Mouse (Mus musculus): ENCODE measurements at regions not wholly inside any gene's neighbourhood (a gene's known extent, or its start where the extent isn't known, plus 50 kb on each side); places are given as distances from the start of the nearest gene placed in this dataset.

- Histone ChIP-seq H3K4me3 (no peak overlapping the region), H3K27ac (no peak overlapping the region), H3K27me3 (ENCODE audit: insufficient read depth, poor library complexity, severe bottlenecking) (peaks cover 81% of the 10 kb centered on the region), H3K36me3 (no peaks in the 10 kb centered on the region), H3K4me1 (peaks cover 10% of the 10 kb centered on the region), H3K9me3 (no peaks in the 10 kb centered on the region)
- 84% methylated on average over 4 of the region's 4 CpGs for WGBS
- no peak for DNase-seq (ENCODE audit: low spot score)
Measured at GRCm38 (mm10) chr9:61286561-61286960, 85.6 kb upstream of the Tle3 start.

GRCm38 (mm10) chr9:61289117-61289516 lies 83.0 kb upstream of the Tle3 start:
- H3K27me3 ChIP-seq (ENCODE audit: insufficient read depth, poor library complexity, severe bottlenecking) = peaks cover 81% of the 10 kb centered on the region
- WGBS = 46% methylated on average over 12 of the region's 12 CpGs
- no peak overlapping the region for H3K27ac ChIP-seq

DNA sequence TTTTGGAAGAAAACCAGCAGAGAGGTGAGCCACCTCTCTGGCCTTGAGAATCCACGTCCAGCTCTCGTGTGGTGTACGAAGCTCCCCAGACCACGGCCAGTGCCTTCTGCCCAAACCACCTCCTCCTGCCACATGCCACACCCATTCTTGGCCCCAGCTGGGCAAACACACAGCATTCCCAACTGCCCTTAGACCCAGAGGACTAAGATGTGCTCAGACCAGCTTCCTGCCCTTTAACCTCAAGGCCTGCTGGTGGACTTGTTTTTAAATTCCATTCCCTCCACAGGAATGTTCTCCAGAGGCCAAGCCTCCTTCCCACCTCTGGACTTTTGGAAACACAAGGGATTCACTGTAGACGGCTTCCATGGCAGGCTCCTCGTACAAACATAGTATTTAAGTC lies 82.5 kb upstream of the Tle3 start:
- Histone ChIP-seq H3K36me3 (no peaks in the 10 kb centered on the region), H3K27ac (no peak overlapping the region), H3K9me3 (no peaks in the 10 kb centered on the region), H3K4me3 (no peak overlapping the region), H3K4me1 (peaks cover 18% of the 10 kb centered on the region), H3K27me3 (ENCODE audit: insufficient read depth, poor library complexity, severe bottlenecking) (peaks cover 81% of the 10 kb centered on the region)
- 44% methylated on average over 6 of the region's 6 CpGs for WGBS
- DNase-seq (ENCODE audit: low spot score) = no peak

More at GRCm38 (mm10) chr9:61289117-61289516, 83.0 kb upstream of the Tle3 start:
- Histone ChIP-seq H3K4me1 (peaks cover 18% of the 10 kb centered on the region), H3K9me3 (no peaks in the 10 kb centered on the region), H3K36me3 (no peaks in the 10 kb centered on the region), H3K4me3 (no peak overlapping the region)
- DNase-seq (ENCODE audit: low spot score) = no peak

- Histone ChIP-seq H3K27me3 (ENCODE audit: insufficient read depth, poor library complexity, severe bottlenecking) (peaks cover 81% of the 10 kb centered on the region), H3K4me1 (peaks cover 18% of the 10 kb centered on the region), H3K4me3 (no peak overlapping the region), H3K27ac (no peak overlapping the region), H3K36me3 (no peaks in the 10 kb centered on the region), H3K9me3 (no peaks in the 10 kb centered on the region)
- no peak for DNase-seq (ENCODE audit: low spot score)
- 50% methylated on average over 1 of the region's 1 CpGs for WGBS
Measured at GRCm38 (mm10) chr9:61291646-61292045, 80.5 kb upstream of the Tle3 start.

GRCm38 (mm10) chr9:61292501-61292900 lies 79.7 kb upstream of the Tle3 start:
- Histone ChIP-seq H3K36me3 (no peaks in the 10 kb centered on the region), H3K27ac (no peak overlapping the region), H3K4me1 (peaks cover 18% of the 10 kb centered on the region), H3K4me3 (no peak overlapping the region), H3K27me3 (ENCODE audit: insufficient read depth, poor library complexity, severe bottlenecking) (peaks cover 82% of the 10 kb centered on the region), H3K9me3 (no peaks in the 10 kb centered on the region)
- 66% methylated on average over 3 of the region's 3 CpGs for WGBS
- DNase-seq (ENCODE audit: low spot score) = no peak

DNA sequence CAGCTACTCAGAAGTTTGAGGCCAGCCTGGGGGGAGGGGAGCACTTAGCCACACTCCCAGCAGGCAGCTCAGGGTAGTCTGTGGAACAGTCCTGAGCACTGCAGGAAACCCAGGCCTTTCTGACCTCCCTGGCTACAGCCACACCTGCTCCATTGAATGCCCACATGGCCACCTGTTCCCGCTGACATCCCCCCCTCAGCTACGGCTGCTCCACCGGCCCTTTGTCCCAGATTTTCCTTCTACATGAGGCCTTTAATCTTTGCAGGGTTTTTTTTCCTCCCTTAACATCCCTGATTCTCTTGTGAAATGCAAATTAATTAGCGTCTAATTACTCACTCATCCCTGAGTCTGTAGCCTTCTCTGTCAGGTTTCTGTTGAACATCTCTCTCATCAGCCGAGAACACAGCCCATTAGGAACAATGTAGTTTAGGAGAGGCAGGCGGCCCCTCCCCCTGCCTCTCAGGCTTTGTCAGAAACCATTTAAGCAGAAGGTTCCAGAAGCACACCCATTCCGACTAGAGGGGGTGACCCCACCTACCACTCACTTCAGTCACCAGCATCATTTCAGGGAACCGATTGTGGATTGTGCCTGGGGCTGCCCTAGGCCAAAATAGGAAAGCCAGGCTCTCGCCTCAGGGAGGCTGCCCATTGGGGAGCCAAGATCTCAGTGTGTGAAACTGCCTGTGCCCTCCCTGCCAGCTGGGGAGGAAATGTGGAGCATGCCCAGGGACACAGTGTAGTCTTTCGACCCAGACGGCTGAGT lies 78.8 kb upstream of the Tle3 start:
- no peak for DNase-seq (ENCODE audit: low spot score)
- 33% methylated on average over 11 of the region's 11 CpGs for WGBS
- Histone ChIP-seq H3K4me3 (no peak overlapping the region), H3K4me1 (peaks cover 18% of the 10 kb centered on the region), H3K27ac (no peak overlapping the region), H3K27me3 (ENCODE audit: insufficient read depth, poor library complexity, severe bottlenecking) (peaks cover 91% of the 10 kb centered on the region), H3K9me3 (no peaks in the 10 kb centered on the region), H3K36me3 (no peaks in the 10 kb centered on the region)

- 69% methylated on average over 5 of the region's 5 CpGs for WGBS
- H3K27me3 ChIP-seq (ENCODE audit: insufficient read depth, poor library complexity, severe bottlenecking) = peaks cover 96% of the 10 kb centered on the region
Measured at GRCm38 (mm10) chr9:61295001-61295400, 77.2 kb upstream of the Tle3 start.

GRCm38 (mm10) chr9:61296311-61296947 lies 75.7 kb upstream of the Tle3 start:
- Histone ChIP-seq H3K4me3 (no peak overlapping the region), H3K36me3 (no peaks in the 10 kb centered on the region), H3K4me1 (peaks cover 25% of the 10 kb centered on the region), H3K27ac (no peak overlapping the region), H3K27me3 (ENCODE audit: insufficient read depth, poor library complexity, severe bottlenecking) (peaks cover 99% of the 10 kb centered on the region), H3K9me3 (no peaks in the 10 kb centered on the region)
- 92% methylated on average over 9 of the region's 9 CpGs for WGBS
- DNase-seq (ENCODE audit: low spot score) = no peak

More at GRCm38 (mm10) chr9:61295001-61295400, 77.2 kb upstream of the Tle3 start:
- Histone ChIP-seq H3K27ac (no peak overlapping the region), H3K9me3 (no peaks in the 10 kb centered on the region), H3K4me3 (no peak overlapping the region), H3K36me3 (no peaks in the 10 kb centered on the region), H3K4me1 (peaks cover 24% of the 10 kb centered on the region)
- DNase-seq (ENCODE audit: low spot score) = no peak

DNA sequence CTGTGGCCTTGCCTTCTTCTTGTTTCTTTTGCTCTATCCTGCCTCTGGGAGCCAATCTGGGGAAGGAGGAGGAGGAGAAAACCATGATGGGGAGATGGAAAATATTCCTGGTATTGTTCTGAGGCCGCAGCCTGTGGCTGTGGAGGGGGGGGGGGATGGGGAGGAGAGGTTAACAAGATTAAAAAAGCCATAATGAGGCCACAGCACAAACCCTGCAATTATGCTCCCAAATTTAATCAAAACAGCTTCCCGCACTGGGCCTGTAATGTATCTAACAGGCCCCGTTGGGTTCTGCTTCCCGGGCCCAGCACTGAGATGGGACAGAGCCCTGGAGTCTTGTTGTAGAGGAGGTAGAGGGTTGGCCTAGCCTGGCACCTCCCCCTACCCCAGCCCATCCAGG lies 74.8 kb upstream of the Tle3 start:
- Histone ChIP-seq H3K27me3 (ENCODE audit: insufficient read depth, poor library complexity, severe bottlenecking) (peaks cover 99% of the 10 kb centered on the region), H3K27ac (no peak overlapping the region), H3K4me3 (no peak overlapping the region), H3K36me3 (no peaks in the 10 kb centered on the region), H3K4me1 (peaks cover 25% of the 10 kb centered on the region), H3K9me3 (no peaks in the 10 kb centered on the region)
- 37% methylated on average over 4 of the region's 4 CpGs for WGBS
- no peak for DNase-seq (ENCODE audit: low spot score)

- no peak for DNase-seq (ENCODE audit: low spot score)
Measured at GRCm38 (mm10) chr9:61299873-61300560, 72.1 kb upstream of the Tle3 start.

DNA sequence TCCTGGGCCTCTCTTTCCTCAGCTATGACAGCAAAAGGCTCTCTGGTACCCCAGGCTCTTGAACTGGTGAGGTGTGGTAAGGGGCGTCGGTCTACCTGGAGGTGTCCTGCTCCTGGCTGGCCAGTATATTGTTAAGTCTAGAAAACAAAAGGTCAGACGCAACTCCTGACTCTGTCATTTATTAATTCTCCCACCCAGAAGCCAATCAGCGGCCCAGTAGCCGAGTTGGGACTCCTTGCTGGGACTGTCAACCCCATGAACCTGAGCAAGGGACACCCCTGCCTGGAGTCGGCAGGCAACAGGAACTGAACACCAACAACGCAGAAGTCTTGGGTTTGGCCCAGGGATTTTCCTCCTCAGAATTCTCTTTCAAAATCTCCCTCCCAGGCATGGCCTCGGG lies 71.1 kb upstream of the Tle3 start:
- Histone ChIP-seq H3K36me3 (no peaks in the 10 kb centered on the region), H3K27ac (no peak overlapping the region), H3K4me1 (peaks cover 18% of the 10 kb centered on the region), H3K9me3 (no peaks in the 10 kb centered on the region), H3K4me3 (no peak overlapping the region), H3K27me3 (ENCODE audit: insufficient read depth, poor library complexity, severe bottlenecking) (peaks cover 99% of the 10 kb centered on the region)
- WGBS = 80% methylated on average over 8 of the region's 8 CpGs
- DNase-seq (ENCODE audit: low spot score) = no peak

More at GRCm38 (mm10) chr9:61299873-61300560, 72.1 kb upstream of the Tle3 start:
- WGBS = 27% methylated on average over 8 of the region's 8 CpGs
- no peak overlapping the region for H3K4me3 ChIP-seq
- H3K9me3 ChIP-seq = no peaks in the 10 kb centered on the region
- peak overlapping the region; percentile 22; the same call in 1 of the 2 replicates for H3K27ac ChIP-seq
- H3K27me3 ChIP-seq (ENCODE audit: insufficient read depth, poor library complexity, severe bottlenecking) = peaks cover 99% of the 10 kb centered on the region
- H3K4me1 ChIP-seq = peaks cover 18% of the 10 kb centered on the region
- H3K36me3 ChIP-seq = no peaks in the 10 kb centered on the region

GRCm38 (mm10) chr9:61302724-61303123 lies 69.4 kb upstream of the Tle3 start:
- Histone ChIP-seq H3K9me3 (no peaks in the 10 kb centered on the region), H3K4me3 (no peak overlapping the region), H3K36me3 (no peaks in the 10 kb centered on the region), H3K27me3 (ENCODE audit: insufficient read depth, poor library complexity, severe bottlenecking) (peaks cover 99% of the 10 kb centered on the region), H3K4me1 (peaks cover 18% of the 10 kb centered on the region; the same call in 1 of the 2 replicates), H3K27ac (no peak overlapping the region)
- WGBS = 10% methylated on average over 5 of the region's 5 CpGs
- no peak for DNase-seq (ENCODE audit: low spot score)

DNA sequence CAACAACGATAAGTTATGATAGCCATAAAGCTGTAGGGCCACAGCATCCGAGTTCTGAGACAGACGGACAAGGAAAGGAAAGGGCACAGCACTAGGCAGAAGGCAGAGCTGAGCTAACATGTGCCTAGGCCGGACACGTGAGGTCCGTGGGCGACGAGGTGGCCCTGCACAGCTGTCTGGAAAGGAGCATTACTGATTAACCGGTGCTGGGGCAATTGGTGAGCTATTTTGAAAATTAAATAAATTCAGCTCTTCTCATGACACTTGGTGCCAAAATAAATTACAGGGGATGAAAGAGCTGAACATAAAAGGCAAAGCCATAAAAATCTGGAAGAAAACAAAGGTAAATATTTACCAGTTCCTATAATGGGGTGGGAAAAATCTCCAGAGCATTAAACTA lies 65.9 kb upstream of the Tle3 start:
- no peaks in the 10 kb centered on the region for H3K36me3 ChIP-seq
- 85% methylated on average over 9 of the region's 9 CpGs for WGBS
- peaks cover 96% of the 10 kb centered on the region for H3K27me3 ChIP-seq (ENCODE audit: insufficient read depth, poor library complexity, severe bottlenecking)
- H3K27ac ChIP-seq = no peak overlapping the region
- DNase-seq (ENCODE audit: low spot score) = no peak
- peaks cover 21% of the 10 kb centered on the region for H3K4me1 ChIP-seq
- no peaks in the 10 kb centered on the region for H3K9me3 ChIP-seq
- no peak overlapping the region for H3K4me3 ChIP-seq
